Mouse (Mus musculus): ENCODE measurements around the gene Ube2q1. TPM values are rescaled to one million over a fixed set of nuclear protein-coding genes. Genes with fewer than 3 reads are reported as not detected.

Ube2q1 gene
- polyA plus RNA-seq, 1 experiment from 2014 or later, result 9.7 TPM

DNA sequence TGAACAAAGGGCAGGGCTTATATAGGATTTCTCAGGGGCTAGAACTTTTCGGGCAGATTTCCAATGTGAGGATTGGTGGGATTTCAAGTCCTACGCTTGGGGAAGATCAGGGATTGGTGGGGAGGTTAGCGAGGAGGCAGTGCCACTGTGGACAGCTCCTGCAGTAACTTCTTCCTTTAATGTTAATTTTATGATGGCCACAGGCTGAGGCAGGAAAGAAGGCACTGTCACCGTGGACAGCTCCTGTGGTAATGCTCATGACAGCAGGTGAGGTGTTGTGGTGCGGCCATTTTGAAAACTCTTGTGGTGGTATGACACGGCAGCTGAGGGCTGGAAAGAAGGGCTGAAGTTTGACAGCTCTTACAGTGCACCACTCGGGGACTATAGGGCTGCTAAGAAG lies 3.8 kb upstream of the Ube2q1 start:
- WGBS (ENCODE audit: insufficient replicate concordance), result 62% methylated on average over 7 of the region's 7 CpGs
- H3K9me3 ChIP-seq (replicated peaks), result no peaks in the 10 kb centered on the region
- no peaks in the 10 kb centered on the region for H3K36me3 ChIP-seq
- H3K4me1 ChIP-seq, result peaks cover 37% of the 10 kb centered on the region
- ATAC-seq, result no peak
- H3K4me3 ChIP-seq, result no peak overlapping the region
- no peak overlapping the region for H3K27ac ChIP-seq
- no peak overlapping the region for H3K9ac ChIP-seq
- no peak overlapping the region for H3K4me2 ChIP-seq
- peaks cover 15% of the 10 kb centered on the region for H3K27me3 ChIP-seq (replicated peaks)

DNA sequence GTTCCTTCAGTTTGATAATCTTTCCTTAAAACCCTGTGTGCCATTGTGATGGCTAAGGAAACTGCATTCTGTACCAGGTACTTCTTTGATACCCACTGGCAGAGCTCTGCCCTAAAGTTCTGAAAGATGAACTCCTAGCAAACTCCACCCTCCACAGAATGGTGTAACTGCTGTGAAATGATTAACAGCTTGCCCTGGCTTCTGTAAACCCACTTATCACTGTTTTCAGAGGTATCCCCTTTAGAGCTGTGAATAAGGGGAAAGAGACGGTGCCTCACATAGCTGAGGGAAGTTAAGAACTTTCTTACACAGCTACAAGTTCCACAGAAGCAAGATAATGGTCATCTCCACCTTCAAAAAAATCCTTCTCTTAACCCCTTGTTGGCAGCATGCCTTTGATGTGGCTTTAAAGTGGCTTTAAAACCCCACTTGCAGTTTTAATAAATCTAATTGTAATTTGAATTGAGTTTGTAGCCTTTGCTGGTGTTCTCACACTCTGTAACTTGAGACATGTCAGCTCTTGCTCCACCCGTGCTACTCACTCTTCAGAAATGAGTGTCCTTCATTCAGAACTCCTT lies 2.9 kb upstream of the Ube2q1 start:
- no peak for ATAC-seq
- Histone ChIP-seq H3K27ac (no peak overlapping the region), H3K27me3 (replicated peaks) (peaks cover 5% of the 10 kb centered on the region; the same call in 1 of the 2 replicates), H3K9me3 (replicated peaks) (no peaks in the 10 kb centered on the region), H3K4me3 (no peak overlapping the region), H3K36me3 (peaks cover 1% of the 10 kb centered on the region; the same call in 1 of the 2 replicates), H3K4me1 (peaks cover 46% of the 10 kb centered on the region), H3K9ac (no peak overlapping the region), H3K4me2 (no peak overlapping the region)
- WGBS (ENCODE audit: insufficient replicate concordance), result 22% methylated on average over 2 of the region's 2 CpGs

GRCm38 (mm10) chr3:89772588-89772967 lies 838 bp upstream of the Ube2q1 start:
- Histone ChIP-seq H3K4me2 (peak overlapping the region; percentile 99), H3K36me3 (peaks cover 22% of the 10 kb centered on the region), H3K4me3 (peak overlapping the region; percentile 99), H3K4me1 (peaks cover 51% of the 10 kb centered on the region), H3K27me3 (replicated peaks) (no peaks in the 10 kb centered on the region), H3K9ac (peak overlapping the region; percentile 98), H3K9me3 (replicated peaks) (no peaks in the 10 kb centered on the region), H3K27ac (peak overlapping the region; percentile 88)
- WGBS (ENCODE audit: insufficient replicate concordance), result 3% methylated on average over 17 of the region's 17 CpGs
- ATAC-seq, result peak; percentile 65

- WGBS (ENCODE audit: insufficient replicate concordance), result 3% methylated on average over 34 of the region's 37 CpGs
- Histone ChIP-seq H3K27me3 (replicated peaks) (no peaks in the 10 kb centered on the region), H3K27ac (peak overlapping the region; percentile 88), H3K36me3 (peaks cover 34% of the 10 kb centered on the region), H3K9ac (peak overlapping the region; percentile 98), H3K4me1 (peaks cover 51% of the 10 kb centered on the region), H3K9me3 (replicated peaks) (no peaks in the 10 kb centered on the region), H3K4me3 (peak overlapping the region; percentile 99), H3K4me2 (peak overlapping the region; percentile 99)
- peak; percentile 34 for ATAC-seq
Observed at GRCm38 (mm10) chr3:89773740-89774211, 360 bp downstream of the Ube2q1 start.

DNA sequence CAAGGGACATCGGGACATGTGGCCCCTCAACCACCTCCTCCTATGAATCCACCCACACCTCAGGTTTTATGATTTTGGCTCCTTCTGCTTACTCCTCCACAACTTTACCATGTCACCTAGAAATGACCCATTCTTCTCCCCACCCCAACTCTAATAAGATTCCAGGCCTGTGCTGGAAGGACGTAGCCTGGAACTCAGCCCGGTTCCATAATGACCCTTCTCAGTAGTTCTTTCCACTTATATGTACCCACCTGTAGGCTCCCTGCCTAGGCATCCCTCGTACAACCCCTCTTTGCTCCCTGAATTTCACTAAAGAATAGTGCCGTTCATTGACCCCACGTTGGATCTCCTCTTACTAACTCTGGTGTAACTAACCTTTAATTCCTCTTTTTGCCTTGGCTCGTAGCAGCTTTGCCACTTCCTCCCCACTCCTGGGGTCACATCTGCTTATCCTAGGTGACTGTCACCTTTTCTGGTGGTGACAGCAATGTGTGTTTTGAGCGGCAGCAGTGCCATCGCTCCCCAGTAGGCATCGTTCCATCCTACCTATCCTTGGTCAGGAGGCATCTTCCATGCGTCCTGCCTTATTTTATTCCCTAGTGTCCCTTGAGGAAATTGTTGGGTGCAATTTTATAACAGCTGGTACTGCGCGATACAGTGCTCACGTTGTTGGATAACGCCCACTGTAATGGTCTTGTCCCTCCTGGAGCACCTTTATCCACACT lies 982 bp downstream of the Ube2q1 start:
- Histone ChIP-seq H3K36me3 (peaks cover 40% of the 10 kb centered on the region), H3K4me2 (peak overlapping the region; percentile 99), H3K4me1 (peaks cover 51% of the 10 kb centered on the region), H3K4me3 (peak overlapping the region; percentile 99), H3K27me3 (replicated peaks) (no peaks in the 10 kb centered on the region), H3K9ac (peak overlapping the region; percentile 98), H3K27ac (peak overlapping the region; percentile 88), H3K9me3 (replicated peaks) (no peaks in the 10 kb centered on the region)
- WGBS (ENCODE audit: insufficient replicate concordance), result 30% methylated on average over 15 of the region's 15 CpGs
- no peak for ATAC-seq

- H3K4me1 ChIP-seq, result peaks cover 42% of the 10 kb centered on the region
- ATAC-seq, result no peak
- H3K27ac ChIP-seq, result no peak overlapping the region
- no peaks in the 10 kb centered on the region for H3K9me3 ChIP-seq (replicated peaks)
- H3K36me3 ChIP-seq, result peaks cover 56% of the 10 kb centered on the region
- H3K4me3 ChIP-seq, result no peak overlapping the region
- H3K9ac ChIP-seq, result no peak overlapping the region
- 80% methylated on average over 4 of the region's 4 CpGs for WGBS (ENCODE audit: insufficient replicate concordance)
- H3K4me2 ChIP-seq, result no peak overlapping the region; the same call in 1 of the 2 replicates
- no peaks in the 10 kb centered on the region for H3K27me3 ChIP-seq (replicated peaks)
Observed at GRCm38 (mm10) chr3:89776001-89776400, 2.6 kb downstream of the Ube2q1 start.

DNA sequence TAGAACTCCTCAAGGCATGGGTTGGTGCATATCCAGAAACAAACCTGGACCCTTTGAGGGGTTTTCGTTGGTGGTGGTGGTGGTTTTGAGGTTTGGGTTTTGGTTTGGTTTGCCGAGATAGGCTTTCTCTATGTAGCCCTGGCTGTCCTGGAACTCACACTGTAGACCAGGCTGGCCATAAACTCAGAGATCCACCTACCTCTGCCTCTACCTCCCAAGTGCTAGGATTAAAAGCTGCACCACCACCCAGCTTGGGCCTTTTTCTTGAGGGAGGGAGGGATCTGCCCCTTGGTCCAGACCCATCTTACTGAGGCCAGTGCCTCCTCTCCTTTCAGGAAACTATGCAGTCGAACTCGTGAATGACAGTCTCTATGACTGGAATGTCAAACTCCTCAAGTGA lies 6.7 kb downstream of the Ube2q1 start:
- no peak overlapping the region for H3K4me3 ChIP-seq
- no peaks in the 10 kb centered on the region for H3K9me3 ChIP-seq (replicated peaks)
- no peak for ATAC-seq
- H3K27ac ChIP-seq, result no peak overlapping the region
- WGBS (ENCODE audit: insufficient replicate concordance), result 68% methylated on average over 4 of the region's 4 CpGs
- no peak overlapping the region for H3K9ac ChIP-seq
- peaks cover 11% of the 10 kb centered on the region for H3K4me1 ChIP-seq
- peaks cover 86% of the 10 kb centered on the region for H3K36me3 ChIP-seq
- H3K27me3 ChIP-seq (replicated peaks), result no peaks in the 10 kb centered on the region
- H3K4me2 ChIP-seq, result no peak overlapping the region

- Histone ChIP-seq H3K4me2 (no peak overlapping the region), H3K9me3 (replicated peaks) (no peaks in the 10 kb centered on the region), H3K36me3 (peaks cover 74% of the 10 kb centered on the region), H3K4me1 (0 out of 2 replicates have a peak, but pooled peaks cover 6% of the 10 kb centered on the region), H3K9ac (no peak overlapping the region), H3K4me3 (no peak overlapping the region), H3K27me3 (replicated peaks) (0 out of 2 replicates have a peak, but pooled peaks cover 6% of the 10 kb centered on the region), H3K27ac (no peak overlapping the region)
- 79% methylated on average over 5 of the region's 5 CpGs for WGBS (ENCODE audit: insufficient replicate concordance)
- ATAC-seq, result no peak
Observed at GRCm38 (mm10) chr3:89781640-89782039, 8.2 kb downstream of the Ube2q1 start.

GRCm38 (mm10) chr3:89784991-89785753 lies 11.8 kb downstream of the Ube2q1 start:
- Histone ChIP-seq H3K27me3 (replicated peaks) (peaks cover 28% of the 10 kb centered on the region; the same call in 1 of the 2 replicates), H3K9me3 (replicated peaks) (no peaks in the 10 kb centered on the region), H3K4me1 (0 out of 2 replicates have a peak, but pooled peaks cover 6% of the 10 kb centered on the region), H3K4me3 (no peak overlapping the region; the same call in 1 of the 2 replicates), H3K36me3 (peaks cover 39% of the 10 kb centered on the region), H3K27ac (no peak overlapping the region), H3K4me2 (peak overlapping the region; percentile 34), H3K9ac (no peak overlapping the region)
- 13% methylated on average over 11 of the region's 11 CpGs for WGBS (ENCODE audit: insufficient replicate concordance)
- no peak for ATAC-seq

GRCm38 (mm10) chr3:89786275-89786674 lies 12.9 kb downstream of the Ube2q1 start:
- Histone ChIP-seq H3K9me3 (replicated peaks) (no peaks in the 10 kb centered on the region), H3K4me3 (no peak overlapping the region), H3K4me2 (no peak overlapping the region), H3K9ac (no peak overlapping the region), H3K36me3 (peaks cover 28% of the 10 kb centered on the region), H3K27ac (no peak overlapping the region), H3K4me1 (0 out of 2 replicates have a peak, but pooled peaks cover 6% of the 10 kb centered on the region), H3K27me3 (replicated peaks) (peaks cover 28% of the 10 kb centered on the region; the same call in 1 of the 2 replicates)
- no peak for ATAC-seq
- WGBS (ENCODE audit: insufficient replicate concordance), result 62% methylated on average over 6 of the region's 6 CpGs

- Histone ChIP-seq H3K27ac (no peak overlapping the region), H3K4me1 (0 out of 2 replicates have a peak, but pooled peaks cover 6% of the 10 kb centered on the region), H3K27me3 (replicated peaks) (peaks cover 28% of the 10 kb centered on the region; the same call in 1 of the 2 replicates), H3K9me3 (replicated peaks) (no peaks in the 10 kb centered on the region), H3K4me3 (no peak overlapping the region), H3K36me3 (peaks cover 2% of the 10 kb centered on the region), H3K4me2 (no peak overlapping the region), H3K9ac (no peak overlapping the region)
- ATAC-seq, result no peak
- 60% methylated on average over 16 of the region's 16 CpGs for WGBS (ENCODE audit: insufficient replicate concordance)
Observed at GRCm38 (mm10) chr3:89788680-89789352, 15.4 kb downstream of the Ube2q1 start.
